Mouse (Mus musculus): ENCODE data around the gene Slc35b1. TPM values are rescaled to one million over a fixed set of nuclear protein-coding genes. Genes with fewer than 3 reads are reported as not detected.
A peak's percentile ranks its signal among the peaks of the same experiment; 100 is the strongest.

Gene Slc35b1
- total and polyA plus RNA-seq, 2 experiments from 2014 or later = 35.2 to 70.3 TPM

DNA sequence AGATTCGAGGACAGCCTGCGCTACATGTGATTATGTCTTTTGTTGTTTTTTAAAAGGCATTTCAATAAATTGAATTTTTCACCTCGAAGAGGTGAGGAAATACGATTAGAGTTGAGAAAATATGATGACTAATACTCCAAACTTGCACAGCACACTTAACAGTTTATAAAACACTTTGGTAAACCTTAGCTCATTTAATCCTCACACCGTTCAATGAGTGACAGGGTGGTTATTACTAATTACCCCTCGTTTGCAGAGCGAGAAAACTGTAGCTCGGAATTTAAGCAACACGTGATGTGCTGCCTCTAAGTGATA lies 531 bp upstream of the Slc35b1 start:
- 39% methylated on average over 9 of the region's 9 CpGs for WGBS
- H3K9me3 ChIP-seq (replicated peaks; ENCODE audit: control insufficient read depth, low read length) = no peaks in the 10 kb centered on the region
- DNase-seq (ENCODE audit: low spot score) = no peak
- TF ChIP-seq CTCF (IDR thresholded peaks at IDR 0.05; ENCODE audit: low read depth) (no peak), EP300 (IDR thresholded peaks at IDR 0.05; ENCODE audit: low read depth) (no peak)
- H3K9ac ChIP-seq (replicated peaks; ENCODE audit: low read depth, low read length) = no peak overlapping the region
- no peak for ATAC-seq (ENCODE audit: insufficient read depth, low read depth)
- peak overlapping the region; percentile 65; the same call in 1 of the 2 replicates for H3K4me2 ChIP-seq (ENCODE audit: low read depth, low read length)
- peak overlapping the region; percentile 80 for H3K4me3 ChIP-seq (ENCODE audit: low read depth, low read length)
- H3K27me3 ChIP-seq (ENCODE audit: control insufficient read depth, insufficient read depth, low read length) = no peaks in the 10 kb centered on the region
- H3K36me3 ChIP-seq (replicated peaks; ENCODE audit: control insufficient read depth, insufficient read depth, low read length) = peaks cover 25% of the 10 kb centered on the region
- peaks cover 4% of the 10 kb centered on the region; the same call in 1 of the 2 replicates for H3K4me1 ChIP-seq (ENCODE audit: control insufficient read depth, insufficient read depth)
- H3K27ac ChIP-seq (ENCODE audit: low read depth) = peak overlapping the region; percentile 36; the same call in 1 of the 2 replicates

DNA sequence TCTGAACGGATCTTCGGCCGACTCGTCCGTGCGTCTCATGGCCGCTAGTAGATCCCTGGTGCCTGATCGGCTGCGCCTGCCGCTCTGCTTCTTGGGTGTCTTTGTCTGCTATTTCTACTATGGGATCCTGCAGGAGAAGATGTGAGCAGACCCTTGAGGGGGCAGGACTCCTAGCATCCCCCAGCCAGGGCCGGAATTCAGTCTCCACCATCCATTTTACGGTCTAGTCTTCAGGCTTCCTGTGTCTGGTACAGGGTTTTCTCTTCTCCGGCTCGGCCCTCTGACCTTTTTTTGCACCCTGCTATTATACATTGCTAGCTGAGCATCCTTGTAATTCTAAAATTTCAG lies 455 bp downstream of the Slc35b1 start:
- peaks cover 4% of the 10 kb centered on the region; the same call in 1 of the 2 replicates for H3K4me1 ChIP-seq (ENCODE audit: control insufficient read depth, insufficient read depth)
- DNase-seq (ENCODE audit: low spot score) = no peak
- H3K4me3 ChIP-seq (ENCODE audit: low read depth, low read length) = peak overlapping the region; percentile 80
- H3K27me3 ChIP-seq (ENCODE audit: control insufficient read depth, insufficient read depth, low read length) = no peaks in the 10 kb centered on the region
- no peaks in the 10 kb centered on the region for H3K9me3 ChIP-seq (replicated peaks; ENCODE audit: control insufficient read depth, low read length)
- peak overlapping the region; percentile 84 for H3K27ac ChIP-seq (ENCODE audit: low read depth)
- WGBS = 0% methylated on average over 14 of the region's 14 CpGs
- no peak; the same call in 1 of the 2 replicates for TF ChIP-seq EP300 (IDR thresholded peaks at IDR 0.05; ENCODE audit: low read depth)
- TF ChIP-seq CTCF (IDR thresholded peaks at IDR 0.05; ENCODE audit: low read depth) = no peak
- ATAC-seq (ENCODE audit: insufficient read depth, low read depth) = peak; percentile 14; the same call in 1 of the 2 replicates
- H3K4me2 ChIP-seq (ENCODE audit: low read depth, low read length) = peak overlapping the region; percentile 65
- peak overlapping the region; percentile 83 for H3K9ac ChIP-seq (replicated peaks; ENCODE audit: low read depth, low read length)
- H3K36me3 ChIP-seq (replicated peaks; ENCODE audit: control insufficient read depth, insufficient read depth, low read length) = peaks cover 34% of the 10 kb centered on the region

DNA sequence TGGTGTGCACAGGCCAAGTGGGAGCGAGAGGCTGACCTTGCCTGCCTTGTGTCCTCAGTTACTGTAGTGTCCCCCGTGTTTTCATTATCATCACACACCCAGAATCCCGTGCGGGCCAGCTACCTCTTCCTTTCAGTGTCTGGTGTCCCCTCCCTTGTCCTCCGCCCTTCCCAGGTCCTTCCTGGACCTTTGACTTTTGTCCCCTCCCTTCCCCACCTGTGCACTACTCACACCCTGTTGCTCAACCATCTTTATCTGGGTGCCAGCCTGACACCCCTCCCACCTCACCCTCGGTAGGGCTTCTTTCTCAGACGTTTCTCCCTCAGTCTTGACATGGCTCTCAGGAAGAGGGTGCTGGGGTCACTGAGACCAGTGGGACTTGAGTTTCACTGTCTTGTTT lies 2.9 kb downstream of the Slc35b1 start:
- H3K4me3 ChIP-seq (ENCODE audit: low read depth, low read length) = no peak overlapping the region
- DNase-seq (ENCODE audit: low spot score) (no peak), ATAC-seq (ENCODE audit: insufficient read depth, low read depth) (no peak)
- no peaks in the 10 kb centered on the region for H3K9me3 ChIP-seq (replicated peaks; ENCODE audit: control insufficient read depth, low read length)
- peaks cover 50% of the 10 kb centered on the region for H3K36me3 ChIP-seq (replicated peaks; ENCODE audit: control insufficient read depth, insufficient read depth, low read length)
- peaks cover 4% of the 10 kb centered on the region; the same call in 1 of the 2 replicates for H3K4me1 ChIP-seq (ENCODE audit: control insufficient read depth, insufficient read depth)
- H3K4me2 ChIP-seq (ENCODE audit: low read depth, low read length) = no peak overlapping the region
- WGBS = 79% methylated on average over 7 of the region's 7 CpGs
- TF ChIP-seq EP300 (IDR thresholded peaks at IDR 0.05; ENCODE audit: low read depth) (no peak), CTCF (IDR thresholded peaks at IDR 0.05; ENCODE audit: low read depth) (no peak)
- no peak overlapping the region for H3K27ac ChIP-seq (ENCODE audit: low read depth)
- no peaks in the 10 kb centered on the region for H3K27me3 ChIP-seq (ENCODE audit: control insufficient read depth, insufficient read depth, low read length)
- no peak overlapping the region for H3K9ac ChIP-seq (replicated peaks; ENCODE audit: low read depth, low read length)

DNA sequence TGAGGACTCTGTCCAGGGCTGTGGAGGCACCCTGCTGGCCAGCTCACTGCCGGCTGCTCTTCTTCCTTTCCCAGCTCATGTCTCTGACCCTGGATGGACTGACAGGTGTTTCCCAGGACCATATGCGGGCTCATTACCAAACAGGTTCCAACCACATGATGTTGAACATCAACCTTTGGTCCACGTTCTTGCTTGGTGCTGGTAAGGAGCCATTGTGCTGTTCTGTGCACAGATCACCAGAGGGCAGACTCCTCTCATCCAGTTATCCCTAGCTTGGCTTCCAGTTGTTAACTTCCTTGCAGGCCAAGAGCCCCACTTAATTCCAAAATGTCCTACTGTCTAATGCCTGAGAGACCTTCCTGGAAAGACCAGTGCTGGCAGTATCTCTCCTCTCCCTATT lies 4.5 kb downstream of the Slc35b1 start:
- Histone ChIP-seq H3K9me3 (replicated peaks; ENCODE audit: control insufficient read depth, low read length) (no peaks in the 10 kb centered on the region), H3K36me3 (replicated peaks; ENCODE audit: control insufficient read depth, insufficient read depth, low read length) (peaks cover 50% of the 10 kb centered on the region), H3K4me2 (ENCODE audit: low read depth, low read length) (no peak overlapping the region), H3K9ac (replicated peaks; ENCODE audit: low read depth, low read length) (no peak overlapping the region), H3K27me3 (ENCODE audit: control insufficient read depth, insufficient read depth, low read length) (no peaks in the 10 kb centered on the region), H3K4me1 (ENCODE audit: control insufficient read depth, insufficient read depth) (peaks cover 4% of the 10 kb centered on the region; the same call in 1 of the 2 replicates), H3K27ac (ENCODE audit: low read depth) (no peak overlapping the region), H3K4me3 (ENCODE audit: low read depth, low read length) (no peak overlapping the region)
- DNase-seq (ENCODE audit: low spot score) (peak; percentile 17), ATAC-seq (ENCODE audit: insufficient read depth, low read depth) (no peak)
- 72% methylated on average over 3 of the region's 3 CpGs for WGBS
- no peak for TF ChIP-seq EP300 (IDR thresholded peaks at IDR 0.05; ENCODE audit: low read depth)
- peak; percentile 56 for TF ChIP-seq CTCF (IDR thresholded peaks at IDR 0.05; ENCODE audit: low read depth)

DNA sequence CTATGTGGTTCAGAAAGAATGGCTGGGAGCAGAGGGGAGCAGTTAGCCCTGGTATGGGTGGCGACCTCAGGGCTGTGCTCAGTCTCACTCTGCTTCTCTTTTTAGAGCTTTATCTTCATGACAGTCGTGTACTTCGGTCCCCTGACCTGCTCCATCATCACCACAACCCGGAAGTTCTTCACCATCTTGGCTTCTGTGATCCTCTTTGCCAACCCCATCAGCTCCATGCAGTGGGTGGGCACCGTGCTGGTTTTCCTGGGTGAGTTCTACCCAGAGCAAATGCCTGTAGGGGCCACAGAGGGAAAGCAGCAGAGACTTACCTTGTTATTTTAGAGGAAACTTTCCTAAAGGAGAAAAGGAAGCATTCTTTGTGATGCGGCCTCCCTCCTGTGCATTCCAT lies 5.9 kb downstream of the Slc35b1 start:
- WGBS = 81% methylated on average over 6 of the region's 6 CpGs
- no peak for ATAC-seq (ENCODE audit: insufficient read depth, low read depth)
- peaks cover 50% of the 10 kb centered on the region for H3K36me3 ChIP-seq (replicated peaks; ENCODE audit: control insufficient read depth, insufficient read depth, low read length)
- H3K27ac ChIP-seq (ENCODE audit: low read depth) = no peak overlapping the region
- H3K4me2 ChIP-seq (ENCODE audit: low read depth, low read length) = no peak overlapping the region
- no peak for TF ChIP-seq EP300 (IDR thresholded peaks at IDR 0.05; ENCODE audit: low read depth)
- TF ChIP-seq CTCF (IDR thresholded peaks at IDR 0.05; ENCODE audit: low read depth) = no peak
- no peak for DNase-seq (ENCODE audit: low spot score)
- H3K4me1 ChIP-seq (ENCODE audit: control insufficient read depth, insufficient read depth) = peaks cover 2% of the 10 kb centered on the region; the same call in 1 of the 2 replicates
- H3K9ac ChIP-seq (replicated peaks; ENCODE audit: low read depth, low read length) = no peak overlapping the region
- no peaks in the 10 kb centered on the region for H3K9me3 ChIP-seq (replicated peaks; ENCODE audit: control insufficient read depth, low read length)
- H3K27me3 ChIP-seq (ENCODE audit: control insufficient read depth, insufficient read depth, low read length) = no peaks in the 10 kb centered on the region
- H3K4me3 ChIP-seq (ENCODE audit: low read depth, low read length) = no peak overlapping the region

DNA sequence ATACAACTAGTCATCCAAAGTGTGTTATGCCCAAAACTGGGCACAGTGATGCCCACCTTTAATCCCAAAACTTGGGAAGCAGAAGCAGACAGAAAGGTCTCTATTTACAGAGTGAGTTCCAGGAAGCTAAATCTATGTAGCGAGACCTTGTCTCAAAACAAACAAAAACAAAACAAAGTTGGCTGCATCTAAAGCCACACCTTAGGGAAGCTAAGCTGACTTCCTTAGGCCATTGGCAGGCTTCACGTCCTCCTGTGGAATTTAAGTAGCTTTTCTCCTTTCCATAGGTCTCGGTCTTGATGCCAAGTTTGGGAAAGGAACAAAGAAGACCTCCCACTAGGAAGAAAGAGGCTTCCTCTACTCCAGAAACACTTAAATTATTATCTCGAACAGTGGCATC lies 6.7 kb downstream of the Slc35b1 start:
- Histone ChIP-seq H3K4me1 (ENCODE audit: control insufficient read depth, insufficient read depth) (no peaks in the 10 kb centered on the region), H3K4me2 (ENCODE audit: low read depth, low read length) (no peak overlapping the region), H3K36me3 (replicated peaks; ENCODE audit: control insufficient read depth, insufficient read depth, low read length) (peaks cover 50% of the 10 kb centered on the region), H3K27ac (ENCODE audit: low read depth) (no peak overlapping the region), H3K27me3 (ENCODE audit: control insufficient read depth, insufficient read depth, low read length) (no peaks in the 10 kb centered on the region), H3K9ac (replicated peaks; ENCODE audit: low read depth, low read length) (no peak overlapping the region), H3K4me3 (ENCODE audit: low read depth, low read length) (no peak overlapping the region), H3K9me3 (replicated peaks; ENCODE audit: control insufficient read depth, low read length) (no peaks in the 10 kb centered on the region)
- 79% methylated on average over 4 of the region's 4 CpGs for WGBS
- no peak for ATAC-seq (ENCODE audit: insufficient read depth, low read depth)
- no peak for DNase-seq (ENCODE audit: low spot score)
- TF ChIP-seq EP300 (IDR thresholded peaks at IDR 0.05; ENCODE audit: low read depth) (no peak), CTCF (IDR thresholded peaks at IDR 0.05; ENCODE audit: low read depth) (no peak)
